Mouse (Mus musculus): ENCODE results near the gene Ooep. TPM values are rescaled to one million over a fixed set of nuclear protein-coding genes. Genes with fewer than 3 reads are reported as not detected.

Gene Ooep
- 0.52 and 0.80 TPM in 2 replicates for polyA plus RNA-seq (2015; fragmentation: Nextera tagmentation; extraction: Ambion mirVana)

GRCm38 (mm10) chr9:78378113-78378785 lies at the start of gene Ooep:
Gene Ooep (minus strand): TSS chr9:78378725.
- Histone ChIP-seq H3K4me3 (peak within 1 kb of the TSS; percentile 46), H3K27ac (replicated peaks) (no peak within 1 kb of the TSS), H3K9ac (peak within 1 kb of the TSS; percentile 73), H3K27me3 (replicated peaks) (peaks cover 22% of the 10 kb centered on the region), H3K4me1 (peaks cover 12% of the 10 kb centered on the region), H3K4me2 (peak within 1 kb of the TSS; percentile 77), H3K9me3 (no peaks in the 10 kb centered on the region), H3K36me3 (no peaks in the 10 kb centered on the region)
- no peak; the same call in 1 of the 2 replicates for ATAC-seq (ENCODE audit: extremely low read depth, insufficient number of reproducible peaks, low FRiP score, low TSS enrichment)
- 5% methylated on average over 23 of the region's 23 CpGs for WGBS

- Histone ChIP-seq H3K4me1 (peaks cover 10% of the 10 kb centered on the region; the same call in 1 of the 2 replicates), H3K9me3 (no peaks in the 10 kb centered on the region), H3K36me3 (no peaks in the 10 kb centered on the region), H3K4me3 (no peak overlapping the region), H3K9ac (no peak overlapping the region), H3K27me3 (replicated peaks) (peaks cover 4% of the 10 kb centered on the region; the same call in 1 of the 2 replicates), H3K4me2 (peak overlapping the region; percentile 79; the same call in 1 of the 2 replicates), H3K27ac (replicated peaks) (no peak overlapping the region)
- WGBS, result 52% methylated on average over 6 of the region's 6 CpGs
- no peak for ATAC-seq (ENCODE audit: extremely low read depth, insufficient number of reproducible peaks, low FRiP score, low TSS enrichment)
Measured at GRCm38 (mm10) chr9:78428185-78428584, 49.7 kb upstream of the Ooep start.

GRCm38 (mm10) chr9:78427362-78427781 lies 48.8 kb upstream of the Ooep start:
- Histone ChIP-seq H3K9me3 (no peaks in the 10 kb centered on the region), H3K4me1 (peaks cover 10% of the 10 kb centered on the region; the same call in 1 of the 2 replicates), H3K4me3 (peak overlapping the region; percentile 49), H3K27ac (replicated peaks) (no peak overlapping the region), H3K4me2 (peak overlapping the region; percentile 79), H3K36me3 (no peaks in the 10 kb centered on the region), H3K9ac (peak overlapping the region; percentile 75), H3K27me3 (replicated peaks) (peaks cover 4% of the 10 kb centered on the region; the same call in 1 of the 2 replicates)
- no peak for ATAC-seq (ENCODE audit: extremely low read depth, insufficient number of reproducible peaks, low FRiP score, low TSS enrichment)
- WGBS, result 11% methylated on average over 27 of the region's 27 CpGs

- no peak for ATAC-seq (ENCODE audit: extremely low read depth, insufficient number of reproducible peaks, low FRiP score, low TSS enrichment)
- no peaks in the 10 kb centered on the region for H3K36me3 ChIP-seq
- no peak overlapping the region for H3K4me3 ChIP-seq
- no peaks in the 10 kb centered on the region for H3K9me3 ChIP-seq
- no peaks in the 10 kb centered on the region for H3K4me1 ChIP-seq
- WGBS, result 90% methylated on average over 7 of the region's 7 CpGs
- H3K4me2 ChIP-seq, result no peak overlapping the region
- H3K9ac ChIP-seq, result no peak overlapping the region
- no peak overlapping the region for H3K27ac ChIP-seq (replicated peaks)
- H3K27me3 ChIP-seq (replicated peaks), result peaks cover 27% of the 10 kb centered on the region
Measured at GRCm38 (mm10) chr9:78401596-78401995, 23.1 kb upstream of the Ooep start.

- 78% methylated on average over 5 of the region's 5 CpGs for WGBS
- Histone ChIP-seq H3K4me3 (no peak overlapping the region), H3K4me2 (no peak overlapping the region), H3K27me3 (replicated peaks) (peaks cover 37% of the 10 kb centered on the region), H3K36me3 (no peaks in the 10 kb centered on the region), H3K4me1 (peaks cover 9% of the 10 kb centered on the region), H3K9ac (no peak overlapping the region), H3K27ac (replicated peaks) (no peak overlapping the region), H3K9me3 (no peaks in the 10 kb centered on the region)
- no peak for ATAC-seq (ENCODE audit: extremely low read depth, insufficient number of reproducible peaks, low FRiP score, low TSS enrichment)
Measured at GRCm38 (mm10) chr9:78400570-78400969, 22.0 kb upstream of the Ooep start.

GRCm38 (mm10) chr9:78396517-78396916 lies 18.0 kb upstream of the Ooep start:
- 56% methylated on average over 9 of the region's 9 CpGs for WGBS

GRCm38 (mm10) chr9:78395630-78396351 lies 17.3 kb upstream of the Ooep start, which contains the start of gene Ddx43:
Gene Ddx43 (plus strand): TSS chr9:78395777.
- WGBS, result 2% methylated on average over 93 of the region's 93 CpGs
- H3K9ac ChIP-seq, result peak within 1 kb of the TSS; percentile 68
- H3K27ac ChIP-seq (replicated peaks), result no peak within 1 kb of the TSS
- peak within 1 kb of the TSS; percentile 76 for H3K4me2 ChIP-seq
- no peaks in the 10 kb centered on the region for H3K36me3 ChIP-seq
- H3K4me1 ChIP-seq, result peaks cover 13% of the 10 kb centered on the region
- no peaks in the 10 kb centered on the region for H3K9me3 ChIP-seq
- peak within 1 kb of the TSS; percentile 55 for H3K4me3 ChIP-seq
- H3K27me3 ChIP-seq (replicated peaks), result peaks cover 84% of the 10 kb centered on the region
- peak; percentile 54; the same call in 1 of the 2 replicates for ATAC-seq (ENCODE audit: extremely low read depth, insufficient number of reproducible peaks, low FRiP score, low TSS enrichment)

More at GRCm38 (mm10) chr9:78396517-78396916, 18.0 kb upstream of the Ooep start:
- no peak for ATAC-seq (ENCODE audit: extremely low read depth, insufficient number of reproducible peaks, low FRiP score, low TSS enrichment)
- Histone ChIP-seq H3K4me1 (peaks cover 13% of the 10 kb centered on the region), H3K4me3 (peak overlapping the region; percentile 55), H3K27me3 (replicated peaks) (peaks cover 77% of the 10 kb centered on the region), H3K9ac (no peak overlapping the region), H3K4me2 (peak overlapping the region; percentile 76), H3K36me3 (no peaks in the 10 kb centered on the region), H3K9me3 (no peaks in the 10 kb centered on the region), H3K27ac (replicated peaks) (no peak overlapping the region)

- WGBS, result 33% methylated on average over 11 of the region's 11 CpGs
- no peak for ATAC-seq (ENCODE audit: extremely low read depth, insufficient number of reproducible peaks, low FRiP score, low TSS enrichment)
- H3K27me3 ChIP-seq (replicated peaks), result peaks cover 84% of the 10 kb centered on the region
Measured at GRCm38 (mm10) chr9:78395244-78395629, 16.7 kb upstream of the Ooep start.

GRCm38 (mm10) chr9:78394602-78395001 lies 16.1 kb upstream of the Ooep start:
- H3K27me3 ChIP-seq (replicated peaks), result peaks cover 83% of the 10 kb centered on the region
- no peak overlapping the region for H3K4me3 ChIP-seq
- ATAC-seq (ENCODE audit: extremely low read depth, insufficient number of reproducible peaks, low FRiP score, low TSS enrichment), result no peak
- H3K4me2 ChIP-seq, result no peak overlapping the region
- H3K27ac ChIP-seq (replicated peaks), result no peak overlapping the region
- H3K4me1 ChIP-seq, result peaks cover 13% of the 10 kb centered on the region
- no peak overlapping the region for H3K9ac ChIP-seq
- no peaks in the 10 kb centered on the region for H3K9me3 ChIP-seq
- H3K36me3 ChIP-seq, result no peaks in the 10 kb centered on the region
- 58% methylated on average over 7 of the region's 7 CpGs for WGBS

More at GRCm38 (mm10) chr9:78395244-78395629, 16.7 kb upstream of the Ooep start:
- Histone ChIP-seq H3K9me3 (no peaks in the 10 kb centered on the region), H3K27ac (replicated peaks) (no peak overlapping the region), H3K4me1 (peaks cover 13% of the 10 kb centered on the region), H3K4me3 (peak overlapping the region; percentile 55), H3K36me3 (no peaks in the 10 kb centered on the region), H3K9ac (no peak overlapping the region), H3K4me2 (peak overlapping the region; percentile 76)

GRCm38 (mm10) chr9:78393741-78394140 lies 15.2 kb upstream of the Ooep start:
- 73% methylated on average over 10 of the region's 10 CpGs for WGBS

GRCm38 (mm10) chr9:78389981-78390380 lies 11.5 kb upstream of the Ooep start:
- Histone ChIP-seq H3K27me3 (replicated peaks) (peaks cover 42% of the 10 kb centered on the region), H3K36me3 (no peaks in the 10 kb centered on the region), H3K4me2 (no peak overlapping the region), H3K9me3 (no peaks in the 10 kb centered on the region), H3K4me3 (no peak overlapping the region), H3K4me1 (no peaks in the 10 kb centered on the region), H3K9ac (no peak overlapping the region), H3K27ac (replicated peaks) (no peak overlapping the region)
- ATAC-seq (ENCODE audit: extremely low read depth, insufficient number of reproducible peaks, low FRiP score, low TSS enrichment), result no peak
- 27% methylated on average over 5 of the region's 5 CpGs for WGBS

More at GRCm38 (mm10) chr9:78393741-78394140, 15.2 kb upstream of the Ooep start:
- H3K4me1 ChIP-seq, result peaks cover 13% of the 10 kb centered on the region
- peaks cover 76% of the 10 kb centered on the region for H3K27me3 ChIP-seq (replicated peaks)
- no peaks in the 10 kb centered on the region for H3K9me3 ChIP-seq
- no peaks in the 10 kb centered on the region for H3K36me3 ChIP-seq
- H3K4me2 ChIP-seq, result no peak overlapping the region
- no peak overlapping the region for H3K9ac ChIP-seq
- no peak for ATAC-seq (ENCODE audit: extremely low read depth, insufficient number of reproducible peaks, low FRiP score, low TSS enrichment)
- H3K27ac ChIP-seq (replicated peaks), result no peak overlapping the region
- no peak overlapping the region for H3K4me3 ChIP-seq

All from heart, embryonic 13.5 days (tissue).